Mouse (Mus musculus) urinary bladder, postnatal 10 days (tissue): Measurements from ENCODE around the gene Sept11.

Experiments used
- DNase-seq: peaks from one replicate; pipeline ENCODE4 v3.0.0; 2022; ENCODE audit warnings: low spot score

The Sept11 gene

DNA sequence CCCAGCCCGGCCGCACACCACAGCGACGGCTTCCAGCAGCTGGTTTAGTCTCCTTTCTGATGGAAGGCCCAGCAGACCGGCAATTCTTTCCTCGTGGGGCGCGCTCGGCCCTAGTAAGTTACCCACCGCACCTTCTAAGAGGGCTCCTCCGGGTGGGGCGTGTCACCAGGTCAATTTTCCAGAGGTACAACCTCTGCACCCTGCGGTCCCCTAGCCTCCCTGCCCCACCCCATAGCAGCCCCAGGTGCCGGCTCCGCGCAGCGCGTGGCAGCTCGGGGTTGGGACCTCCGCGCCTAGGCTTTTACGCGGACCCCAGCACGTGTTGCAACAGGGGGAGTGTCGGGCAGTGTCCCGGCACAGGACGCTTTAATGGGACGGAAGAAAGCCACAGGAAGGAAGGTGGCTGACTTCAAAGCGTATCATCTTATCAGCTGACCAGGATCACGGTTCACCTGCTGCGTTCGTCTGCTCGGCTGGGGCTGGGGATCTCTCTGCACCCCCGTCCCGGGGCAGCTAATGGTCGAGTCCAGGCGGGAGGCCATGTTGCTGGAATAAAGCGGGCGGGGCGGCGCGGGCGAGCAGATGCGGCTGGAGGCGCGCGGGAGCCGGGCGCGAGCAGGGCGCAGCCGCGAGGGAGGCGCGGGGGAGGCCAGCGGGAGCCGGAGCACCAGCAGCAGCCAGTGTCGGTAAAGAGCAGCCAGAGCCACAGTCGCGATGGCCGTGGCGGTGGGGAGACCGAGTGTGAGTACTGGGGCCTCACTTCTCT is at the start of gene Sept11:
Sept11 (plus strand) TSS at position 581 of the 766 bp plus-strand sequence.
- DNase-seq = peak; percentile 76

DNA sequence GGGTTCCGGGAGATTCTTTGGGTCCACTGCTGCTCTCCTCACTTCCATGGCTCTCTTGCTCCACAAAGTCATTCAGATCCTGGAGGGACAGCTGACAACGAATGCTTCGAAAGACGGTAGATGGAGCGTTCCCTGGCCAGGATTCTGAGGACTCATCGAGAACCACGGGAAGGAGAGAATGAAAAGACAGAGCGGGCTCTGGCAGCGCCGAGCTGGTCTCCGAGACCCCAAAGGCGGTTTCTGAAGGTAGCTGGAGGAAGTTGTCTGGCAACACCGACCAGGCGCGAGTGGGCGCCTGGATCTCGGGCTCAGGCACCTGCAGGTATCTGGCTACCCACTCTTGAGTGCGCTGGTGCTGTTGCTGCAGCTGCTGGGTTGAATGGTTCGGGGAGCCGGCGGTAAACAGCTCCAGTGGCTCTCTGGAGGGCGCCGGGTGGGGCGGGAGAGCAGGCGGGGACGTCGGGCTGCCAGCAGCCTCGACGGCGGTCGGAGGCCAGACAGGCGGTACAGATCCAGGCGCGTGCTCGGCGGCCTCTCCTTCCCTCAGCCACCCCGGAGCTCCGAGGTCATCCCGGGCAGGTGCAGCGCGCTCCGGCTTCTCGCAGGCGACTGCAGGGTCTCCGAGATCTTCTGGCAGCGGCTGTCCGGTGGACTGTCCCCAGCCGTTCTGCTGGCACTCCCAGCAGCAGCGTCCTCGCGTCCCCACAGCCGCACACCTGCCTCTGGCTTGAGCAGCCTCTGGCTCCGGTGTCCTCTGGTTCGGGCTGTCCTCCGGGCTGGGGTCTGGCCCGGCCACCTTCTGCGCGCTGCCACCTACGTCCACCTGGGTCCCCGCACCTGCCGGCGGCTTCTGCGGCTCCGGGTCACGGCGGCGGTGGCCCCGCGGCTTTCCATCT is 49.3 kb upstream of the Sept11 start:
- DNase-seq = no peak

- DNase-seq = no peak
Measured at GRCm38 (mm10) chr5:93044584-93045370, 48.5 kb upstream of the Sept11 start, which contains the start of gene Sowahb. TSS of gene Sowahb (minus strand) at chr5:93045022.

GRCm38 (mm10) chr5:93045371-93045714 is 47.9 kb upstream of the Sept11 start:
- DNase-seq = no peak

- no peak for DNase-seq
Measured at GRCm38 (mm10) chr5:93046306-93046845, 46.9 kb upstream of the Sept11 start.

DNA sequence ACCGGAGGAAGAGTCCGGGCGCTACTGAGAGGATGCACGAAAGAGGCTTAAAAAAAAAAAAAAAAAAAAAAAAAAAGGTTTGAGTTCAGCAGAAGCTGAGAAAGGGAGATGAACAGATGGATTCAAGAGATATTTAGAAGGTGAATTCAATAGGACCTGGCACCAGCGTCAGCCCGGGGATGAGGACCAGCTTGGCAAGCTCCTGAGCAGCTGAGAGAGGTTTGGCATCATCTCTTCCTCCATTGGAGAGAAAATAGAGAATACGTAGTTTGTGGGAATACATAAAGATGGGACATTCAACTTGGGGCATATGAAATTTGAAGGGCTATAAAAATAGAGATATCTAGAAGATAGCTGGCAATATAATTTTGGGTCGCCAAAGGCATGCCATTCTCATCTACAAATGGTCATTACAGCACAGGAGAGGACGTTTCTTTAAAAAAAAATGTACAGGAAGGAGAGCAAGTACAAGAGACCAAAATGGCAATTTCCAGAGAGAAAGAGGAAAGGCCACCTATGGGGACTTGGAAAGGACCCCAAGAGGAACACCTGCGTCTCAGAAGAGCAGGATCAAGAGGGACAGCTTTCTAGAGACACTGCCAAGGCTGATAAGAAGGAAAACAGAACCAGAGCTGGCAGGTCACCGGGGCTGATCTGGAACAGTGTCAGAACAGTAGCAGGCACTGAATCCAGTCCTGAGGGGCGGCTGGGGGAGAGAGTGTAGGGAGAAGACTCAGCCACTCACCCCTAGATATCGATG is 44.6 kb upstream of the Sept11 start:
- no peak for DNase-seq

- no peak for DNase-seq
Measured at GRCm38 (mm10) chr5:93049971-93050370, 43.3 kb upstream of the Sept11 start.

DNA sequence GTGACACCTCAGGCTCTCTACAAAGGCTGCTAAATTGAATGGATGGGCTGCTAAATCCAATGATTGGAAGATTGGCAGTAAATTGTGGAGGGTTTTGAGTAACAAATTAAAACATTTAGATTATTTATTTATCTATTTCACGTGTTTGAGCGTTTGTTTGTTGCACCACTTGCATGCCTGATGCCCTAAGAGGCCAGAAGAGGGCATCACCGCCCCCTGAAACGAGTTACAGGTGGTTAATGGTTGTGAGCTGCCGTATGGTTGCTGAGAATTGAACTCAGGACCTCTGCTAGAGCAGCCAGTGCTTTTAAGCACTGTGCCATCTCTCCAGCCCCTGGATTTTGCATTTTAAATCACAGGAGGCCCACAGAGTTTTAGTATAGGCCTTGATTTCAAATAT is 42.2 kb upstream of the Sept11 start:
- DNase-seq = no peak

DNA sequence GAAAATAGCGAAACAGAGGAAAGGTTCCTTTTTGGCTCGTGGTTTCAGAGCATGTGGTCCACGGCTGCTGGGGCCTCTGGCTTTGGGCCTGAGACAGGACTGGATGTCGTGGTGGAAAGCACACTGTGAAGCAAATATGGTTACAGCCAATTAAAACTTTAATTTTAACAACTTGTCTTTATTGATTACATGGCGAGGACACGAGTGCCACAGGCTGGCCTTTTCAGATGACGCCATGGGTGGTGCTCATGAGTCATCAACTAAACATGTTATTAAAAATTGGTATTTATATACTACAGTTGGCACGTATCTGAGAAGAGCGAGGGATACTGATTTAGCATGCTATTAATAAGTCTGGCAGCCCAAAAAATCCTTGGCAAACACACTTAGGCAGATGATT is 41.3 kb upstream of the Sept11 start:
- DNase-seq = no peak

DNA sequence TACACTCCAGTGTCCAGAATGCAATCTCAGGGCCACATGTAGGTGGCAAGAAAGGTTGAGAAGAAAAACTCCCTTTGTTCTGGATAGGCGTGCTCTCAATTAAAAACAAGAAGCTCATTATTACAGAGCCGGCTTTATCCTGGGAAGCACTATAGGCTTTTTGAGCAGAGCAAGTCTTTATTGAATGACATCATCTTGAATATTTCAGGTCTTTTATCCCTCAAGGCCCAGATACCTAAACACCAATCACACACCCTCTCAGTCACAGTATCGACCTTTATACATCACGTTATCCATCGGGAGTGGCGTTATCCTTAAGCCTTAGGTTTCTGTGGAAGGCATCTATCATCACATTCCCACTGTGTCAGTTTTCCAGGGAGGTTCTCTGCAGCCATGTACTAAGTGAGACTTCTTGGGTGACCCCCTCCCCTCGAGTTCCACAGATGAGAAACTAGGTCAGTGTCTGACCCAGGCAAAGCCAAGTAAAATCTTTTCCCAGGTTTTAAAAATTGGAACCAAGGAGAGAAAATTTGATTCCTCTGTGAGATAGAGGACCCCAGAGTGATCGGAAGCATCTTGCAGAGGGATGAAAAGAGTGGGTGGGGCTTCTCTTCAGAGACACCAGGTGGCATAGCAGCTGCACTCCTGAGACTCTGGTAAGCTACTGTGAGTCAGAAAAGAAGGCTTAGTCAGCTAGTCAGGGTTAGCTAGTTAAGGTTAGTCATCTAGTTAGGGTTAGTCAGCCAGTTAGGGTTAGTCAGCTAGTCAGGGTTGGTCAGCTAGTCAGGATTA is 39.4 kb upstream of the Sept11 start:
- DNase-seq = no peak

DNA sequence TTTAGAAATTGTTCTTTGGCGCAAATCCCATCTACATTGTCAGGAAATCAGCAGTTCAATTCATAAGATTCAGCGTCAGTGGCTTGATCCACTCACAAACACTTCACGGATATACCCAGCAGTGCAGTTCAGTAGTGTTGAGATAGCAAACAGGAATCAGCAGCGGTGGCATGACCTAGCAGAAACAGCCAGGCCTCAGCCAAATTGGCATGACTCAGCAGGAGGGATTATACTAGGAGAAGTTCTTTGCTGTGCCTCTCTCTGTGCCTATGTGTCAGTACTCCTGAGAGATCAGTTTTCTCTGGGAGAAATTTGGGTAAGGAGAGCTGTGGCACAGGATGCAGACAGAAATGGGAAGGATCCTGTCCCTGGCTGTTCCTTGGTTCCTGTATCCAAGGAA is 32.4 kb upstream of the Sept11 start:
- no peak for DNase-seq

DNA sequence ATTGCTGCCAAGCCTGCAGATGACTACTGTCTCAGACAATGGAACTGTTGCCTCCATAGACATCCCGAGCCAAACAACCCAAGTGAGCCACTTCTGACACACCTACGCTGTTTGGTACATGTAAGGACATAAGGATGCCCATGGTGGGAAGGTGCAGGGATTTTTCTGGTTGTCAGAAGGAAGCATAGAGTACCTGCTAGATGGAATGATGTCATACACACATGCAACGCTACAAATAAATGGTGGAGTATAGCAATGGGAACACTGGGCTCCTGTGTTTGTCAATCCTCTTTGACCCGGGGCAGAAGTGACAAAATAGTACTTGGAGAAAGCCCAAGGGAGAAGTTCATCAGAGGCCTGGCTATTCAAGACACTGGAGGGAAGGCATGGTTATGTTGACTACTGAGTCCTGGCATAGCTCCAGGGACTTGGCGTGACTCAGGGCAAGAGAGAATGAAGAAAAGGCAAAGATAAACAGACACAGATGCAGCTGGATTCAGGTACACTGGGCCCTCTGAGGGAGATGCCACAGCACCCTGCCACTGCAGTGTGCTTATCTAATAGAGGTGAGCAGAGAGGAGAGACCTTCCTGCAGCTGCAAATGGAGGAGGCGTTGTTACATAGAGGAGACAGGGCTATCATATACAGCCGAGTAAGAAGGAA is 15.4 kb upstream of the Sept11 start:
- DNase-seq = no peak

DNA sequence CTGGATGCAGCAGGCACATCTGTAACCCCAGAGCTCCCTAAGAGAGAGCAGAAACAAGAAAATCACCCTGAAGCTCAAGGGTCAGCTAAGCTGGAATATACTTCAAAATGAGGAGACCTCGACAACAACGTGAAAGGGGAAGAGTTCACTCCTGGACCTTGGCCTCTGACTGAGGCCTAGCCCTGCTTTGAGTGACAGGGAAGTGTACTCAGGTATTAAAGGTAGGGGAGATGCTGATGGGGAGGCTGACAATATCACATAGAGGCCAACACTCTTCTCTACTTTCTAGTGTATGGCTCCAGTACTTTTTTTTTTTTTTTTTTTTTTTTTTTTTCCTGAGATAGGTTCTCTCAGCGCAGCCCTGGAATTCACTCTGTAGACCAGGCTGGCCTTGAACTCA is 13.6 kb upstream of the Sept11 start:
- DNase-seq = no peak

DNA sequence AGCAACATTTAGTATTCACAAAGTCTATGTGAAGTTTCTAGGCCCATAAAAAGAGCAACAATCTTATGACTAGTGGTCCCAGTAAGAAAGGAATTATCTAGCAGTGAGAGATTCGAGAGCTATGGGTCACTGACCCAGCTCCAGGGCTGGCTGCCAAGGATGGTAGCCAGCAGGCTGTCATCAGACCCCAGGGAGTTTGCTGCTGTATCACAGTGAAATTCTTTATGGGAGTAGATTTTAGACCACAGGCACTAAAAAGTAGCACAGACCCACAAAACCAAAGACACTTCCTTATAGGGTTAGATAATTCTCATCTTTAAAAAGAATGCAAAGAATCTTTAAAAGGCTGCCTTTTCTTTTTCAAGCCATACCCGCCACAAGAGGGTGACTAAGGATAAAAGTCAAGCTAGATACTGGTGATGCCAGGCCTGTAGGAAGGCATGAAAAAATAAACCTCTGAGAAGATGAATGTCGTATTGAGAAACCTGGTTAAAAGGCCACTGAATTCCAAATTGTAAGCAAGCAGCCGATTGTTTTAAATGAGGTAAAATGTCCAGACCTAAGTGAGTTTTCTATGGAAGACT is 8.1 kb upstream of the Sept11 start:
- DNase-seq = no peak

GRCm38 (mm10) chr5:93085900-93086299 is 7.3 kb upstream of the Sept11 start:
- DNase-seq = no peak

GRCm38 (mm10) chr5:93091266-93091665 is 2.0 kb upstream of the Sept11 start:
- DNase-seq = no peak

DNA sequence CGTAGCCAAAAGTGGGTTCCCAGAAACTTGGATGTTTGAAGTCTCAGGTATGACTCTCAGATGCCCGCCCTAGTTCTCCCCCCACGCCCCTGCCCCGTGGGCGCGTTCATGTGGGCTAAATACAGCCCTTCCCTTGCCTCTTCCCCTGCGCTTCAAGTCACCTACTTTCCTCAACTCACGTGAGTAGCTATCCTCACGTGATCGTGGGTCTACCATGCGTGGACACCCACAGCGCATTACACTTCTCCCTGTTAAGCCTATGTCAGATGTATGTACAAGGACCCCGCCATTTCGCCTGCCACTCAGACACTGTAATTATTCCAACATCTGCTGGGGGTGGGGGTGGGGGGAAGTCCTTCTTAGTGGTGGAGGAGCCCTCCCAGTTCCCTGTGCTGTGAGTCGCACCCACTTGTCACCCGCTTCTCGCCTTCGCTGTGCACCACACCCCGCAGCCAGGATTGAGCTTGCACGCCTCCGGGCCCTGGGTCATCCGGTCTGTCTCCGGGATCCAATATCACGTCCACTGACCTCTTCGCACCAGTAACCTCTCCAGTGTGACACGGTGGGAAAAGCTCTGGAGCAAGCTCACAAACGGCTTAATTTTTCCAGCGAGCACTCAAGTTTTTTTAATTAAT is 973 bp upstream of the Sept11 start:
- no peak for DNase-seq

- DNase-seq = no peak
Measured at GRCm38 (mm10) chr5:93093638-93094527, 646 bp downstream of the Sept11 start.
